Mouse (Mus musculus) forebrain, postnatal 0 days (tissue): ENCODE measurements around the gene Lce1d. TPM values are rescaled to one million over a fixed set of nuclear protein-coding genes. Genes with fewer than 3 reads are reported as not detected.
A peak's percentile ranks its signal among the peaks of the same experiment; 100 is the strongest.
"Not testable (repeated sequence)": the region's sequence is repeated elsewhere in the genome, so short reads cannot be mapped to it uniquely, and the experiment has no call there.

Experiments used
- ATAC-seq: fragments of 200-750 bp; cut with Nextera tagmentation; 2 replicates; pipeline ENCODE4 v1.8.0; 2017; ENCODE audit warnings: mild to moderate bottlenecking, moderate library complexity
- DNase-seq: peaks from one replicate; pipeline ENCODE4 v3.0.0-alpha.2; 2015
- H3K27ac ChIP-seq: fragments of 300-500 bp; sonication (generic); 2 replicates; pipeline ENCODE4 v1.5.1; 2014; ENCODE audit warnings: low read depth, mild to moderate bottlenecking, antibody characterized with exemption, low read length, moderate library complexity, mixed read lengths
- H3K27me3 ChIP-seq: fragments of 300-500 bp; sonication (generic); 2 replicates; pipeline ENCODE4 v1.6.1; 2014; ENCODE audit warnings: mild to moderate bottlenecking, low read length, mixed read lengths; ENCODE audit not compliant: insufficient read depth
- H3K36me3 ChIP-seq: fragments of 300-500 bp; sonication (generic); 2 replicates; pipeline ENCODE4 v1.6.1; 2014; ENCODE audit warnings: mild to moderate bottlenecking, moderate library complexity; ENCODE audit not compliant: insufficient read depth
- H3K4me1 ChIP-seq: fragments of 300-500 bp; sonication (generic); 2 replicates; pipeline ENCODE4 v1.6.1; 2014; ENCODE audit warnings: antibody characterized with exemption; ENCODE audit not compliant: insufficient read depth
- H3K4me2 ChIP-seq: fragments of 300-500 bp; sonication (generic); 2 replicates; pipeline ENCODE4 v1.6.1; 2014; ENCODE audit warnings: low read depth, mild to moderate bottlenecking, moderate library complexity
- H3K4me3 ChIP-seq: fragments of 300-500 bp; sonication (generic); 2 replicates; pipeline ENCODE4 v1.5.1; 2014; ENCODE audit warnings: low read depth, low read length, mixed read lengths
- H3K9ac ChIP-seq: fragments of 300-500 bp; sonication (generic); 2 replicates; pipeline ENCODE4 v1.6.1; 2014; ENCODE audit warnings: mild to moderate bottlenecking
- H3K9me3 ChIP-seq: fragments of 300-500 bp; sonication (generic); 2 replicates; pipeline ENCODE4 v1.6.1; 2016; ENCODE audit warnings: low read length
- CTCF ChIP-seq: sonication (generic); IDR thresholded peaks from 2 replicates; pipeline ENCODE4 v1.5.1; 2016; ENCODE audit warnings: antibody characterized with exemption, control low read depth, low read depth
- WGBS: fragments of 180-500 bp; shearing (Covaris S2); extraction: QIAGEN DNeasy Blood & Tissue Kit; methylation state at CpG from one replicate; pipeline ENCODE4 v1.1.7; 2014; 5-methylcytosine and 5-hydroxymethylcytosine counted together
- polyA plus RNA-seq: library from polyadenylated mRNA; unstranded; fragments of >200 nt; fragmentation: Nextera tagmentation; extraction: Ambion mirVana; gene quantifications from 2 replicates; pipeline ENCODE4 v1.2.1, GENCODE M21; 2015
- total RNA-seq: library from RNA; depleted of rRNA; stranded (reverse); fragments of >200 nt; gene quantifications from 2 replicates; pipeline ENCODE4 v1.2.3, GENCODE M21; 2014; rRNA removed

Gene Lce1d
- total RNA-seq (not detected in 2 replicates), polyA plus RNA-seq (not detected in 2 replicates)

- no peak within 1 kb of the TSS for H3K27ac ChIP-seq
- H3K4me2 ChIP-seq, result no peak within 1 kb of the TSS
- no peaks in the 10 kb centered on the region for H3K27me3 ChIP-seq
- 80% methylated on average over 2 of the region's 2 CpGs for WGBS
- DNase-seq (no peak), ATAC-seq (no peak)
- H3K4me3 ChIP-seq, result no peak within 1 kb of the TSS
- no peak for TF ChIP-seq CTCF
- H3K4me1 ChIP-seq, result no peaks in the 10 kb centered on the region
- H3K36me3 ChIP-seq, result no peaks in the 10 kb centered on the region
- H3K9me3 ChIP-seq, result no peaks in the 10 kb centered on the region
- H3K9ac ChIP-seq, result no peak within 1 kb of the TSS
Observed at GRCm38 (mm10) chr3:92687110-92687509, at the start of gene Lce1d. Gene Lce1d, minus strand, starts transcription at chr3:92687210.

- Histone ChIP-seq H3K4me3 (no peak overlapping the region), H3K9me3 (no peaks in the 10 kb centered on the region), H3K4me2 (no peak overlapping the region), H3K9ac (no peak overlapping the region), H3K36me3 (no peaks in the 10 kb centered on the region), H3K27me3 (no peaks in the 10 kb centered on the region), H3K27ac (no peak overlapping the region), H3K4me1 (no peaks in the 10 kb centered on the region)
- no peak for ATAC-seq
- no peak for DNase-seq
- 93% methylated on average over 5 of the region's 5 CpGs for WGBS
- no peak for TF ChIP-seq CTCF
Observed at GRCm38 (mm10) chr3:92722631-92723030, 35.6 kb upstream of the Lce1d start.

DNA sequence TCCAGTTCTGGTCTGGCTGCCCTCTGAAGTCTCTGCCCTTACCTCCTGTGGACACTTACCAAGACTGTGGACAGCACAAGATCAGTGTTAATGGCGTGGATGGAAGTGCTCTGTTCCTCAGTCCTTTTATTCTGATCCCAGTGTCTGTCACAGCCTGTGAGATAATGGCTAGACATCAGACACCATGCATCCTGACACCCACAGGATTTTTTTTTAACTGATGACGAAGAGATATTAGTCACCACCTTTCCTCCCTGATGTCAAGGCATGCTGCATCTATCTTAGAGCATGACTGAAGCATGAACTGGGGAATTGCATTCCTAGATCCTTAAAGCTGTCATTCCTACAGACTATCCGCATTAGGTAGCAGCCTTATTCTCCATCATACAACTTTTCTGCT lies 33.2 kb upstream of the Lce1d start, which contains the start of gene Lce1f:
Gene Lce1f (minus strand): TSS at position 101 of the 400 bp plus-strand sequence.
- no peaks in the 10 kb centered on the region for H3K27me3 ChIP-seq
- no peaks in the 10 kb centered on the region for H3K4me1 ChIP-seq
- H3K27ac ChIP-seq, result no peak within 1 kb of the TSS
- no peaks in the 10 kb centered on the region for H3K36me3 ChIP-seq
- no peak for TF ChIP-seq CTCF
- no peak within 1 kb of the TSS for H3K9ac ChIP-seq
- H3K4me2 ChIP-seq, result no peak within 1 kb of the TSS
- ATAC-seq (no peak), DNase-seq (no peak)
- no peaks in the 10 kb centered on the region for H3K9me3 ChIP-seq
- 67% methylated on average over 3 of the region's 3 CpGs for WGBS
- no peak within 1 kb of the TSS for H3K4me3 ChIP-seq

- H3K4me3 ChIP-seq, result no peak overlapping the region
- H3K9ac ChIP-seq, result no peak overlapping the region
- DNase-seq, result peak; percentile 0
- no peak overlapping the region for H3K27ac ChIP-seq
- no peaks in the 10 kb centered on the region for H3K9me3 ChIP-seq
- H3K4me1 ChIP-seq, result no peaks in the 10 kb centered on the region
- H3K4me2 ChIP-seq, result no peak overlapping the region
- H3K27me3 ChIP-seq, result no peaks in the 10 kb centered on the region
- ATAC-seq, result no peak
- peak; percentile 28 for TF ChIP-seq CTCF
- no peaks in the 10 kb centered on the region for H3K36me3 ChIP-seq
Observed at GRCm38 (mm10) chr3:92715122-92715521, 28.1 kb upstream of the Lce1d start.

DNA sequence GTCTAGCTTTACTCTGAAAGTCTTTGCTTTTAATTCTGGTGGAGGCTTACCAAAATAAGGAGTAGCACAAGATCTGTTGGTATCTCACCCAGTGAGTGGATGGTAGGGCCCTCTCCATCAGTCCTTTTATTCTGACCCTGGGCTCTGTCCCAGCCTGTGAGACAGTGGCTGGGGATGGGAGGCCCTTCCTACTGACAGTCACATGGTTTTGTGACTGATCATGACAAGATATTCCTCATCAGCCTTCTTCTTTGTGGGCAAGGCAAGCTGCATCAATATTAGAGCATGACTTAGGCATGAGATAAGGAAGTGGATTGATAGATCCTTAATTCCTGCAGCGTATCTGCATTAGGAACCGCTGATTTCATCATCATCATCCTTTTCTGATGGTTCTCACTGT lies 22.0 kb upstream of the Lce1d start, which contains the start of gene Lce1e:
Gene Lce1e (minus strand): TSS at position 101 of the 400 bp plus-strand sequence.
- H3K27ac ChIP-seq, result no peak within 1 kb of the TSS
- WGBS, result 86% methylated on average over 2 of the region's 2 CpGs
- ATAC-seq, result no peak

DNA sequence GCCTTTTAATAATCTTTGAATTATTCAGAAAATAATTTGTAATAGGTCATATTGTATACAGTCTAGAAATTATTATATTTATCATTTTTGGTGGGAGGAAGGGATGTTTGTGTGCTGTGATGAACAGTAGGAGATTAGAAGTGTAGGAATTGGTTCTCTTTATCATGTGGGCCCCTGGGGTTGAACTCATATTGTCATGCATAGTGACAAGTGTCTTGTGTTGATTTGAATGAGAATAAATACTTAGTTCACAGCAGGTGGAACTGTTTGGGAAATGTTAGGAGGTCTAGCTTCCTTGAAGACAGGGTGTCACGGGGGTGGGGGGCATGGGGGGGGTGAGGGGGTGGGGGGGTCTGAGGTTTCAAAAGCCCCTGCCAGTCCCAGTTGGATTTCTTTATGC lies 7.6 kb upstream of the Lce1d start:
- 10% methylated on average over 1 of the region's 1 CpGs for WGBS
- no peak for TF ChIP-seq CTCF
- Histone ChIP-seq H3K9ac (no peak overlapping the region), H3K4me2 (no peak overlapping the region), H3K9me3 (no peaks in the 10 kb centered on the region), H3K4me3 (no peak overlapping the region), H3K27me3 (no peaks in the 10 kb centered on the region), H3K36me3 (no peaks in the 10 kb centered on the region), H3K4me1 (no peaks in the 10 kb centered on the region), H3K27ac (no peak overlapping the region)
- no peak for ATAC-seq
- DNase-seq, result no peak

More for the DNA sequence above, 22.0 kb upstream of the Lce1d start, which contains the start of gene Lce1e:
- no peaks in the 10 kb centered on the region for H3K27me3 ChIP-seq
- no peak within 1 kb of the TSS for H3K4me2 ChIP-seq
- DNase-seq, result no peak
- H3K4me1 ChIP-seq, result no peaks in the 10 kb centered on the region
- H3K4me3 ChIP-seq, result no peak within 1 kb of the TSS
- H3K9ac ChIP-seq, result no peak within 1 kb of the TSS
- no peaks in the 10 kb centered on the region for H3K9me3 ChIP-seq
- no peaks in the 10 kb centered on the region for H3K36me3 ChIP-seq
- no peak for TF ChIP-seq CTCF

- DNase-seq (no peak), ATAC-seq (no peak)
- no peaks in the 10 kb centered on the region for H3K4me1 ChIP-seq
- H3K9ac ChIP-seq, result no peak overlapping the region
- no peak for TF ChIP-seq CTCF
- no peaks in the 10 kb centered on the region for H3K36me3 ChIP-seq
- no peak overlapping the region for H3K4me2 ChIP-seq
- no peaks in the 10 kb centered on the region for H3K27me3 ChIP-seq
- no peak overlapping the region for H3K27ac ChIP-seq
- H3K4me3 ChIP-seq, result no peak overlapping the region
- no peaks in the 10 kb centered on the region for H3K9me3 ChIP-seq
Observed at GRCm38 (mm10) chr3:92691688-92692087, 4.7 kb upstream of the Lce1d start.

DNA sequence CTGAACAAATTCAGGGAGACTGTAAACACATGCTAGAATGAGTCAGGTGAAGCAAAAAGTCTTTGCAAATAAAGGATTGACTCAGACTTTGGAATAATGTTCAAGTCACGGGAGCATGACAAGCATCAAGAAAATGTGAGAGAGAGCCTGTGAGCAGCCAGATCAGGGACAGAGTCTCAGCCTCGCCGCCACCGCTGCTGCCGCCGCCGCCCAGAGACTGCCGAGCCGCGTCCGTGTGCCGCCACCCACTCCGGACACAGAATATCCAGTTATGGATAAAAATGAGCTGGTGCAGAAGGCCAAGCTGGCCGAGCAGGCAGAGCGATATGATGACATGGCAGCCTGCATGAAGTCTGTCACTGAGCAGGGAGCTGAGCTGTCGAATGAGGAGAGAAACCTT lies 2.1 kb upstream of the Lce1d start:
- DNase-seq, H3K4me2 ChIP-seq, H3K9ac ChIP-seq, H3K9me3 ChIP-seq, H3K4me3 ChIP-seq, H3K27ac ChIP-seq, ATAC-seq, H3K4me1 ChIP-seq, H3K27me3 ChIP-seq, H3K36me3 ChIP-seq: not testable (repeated sequence)
- WGBS, result 82% methylated on average over 16 of the region's 16 CpGs
